Mouse (Mus musculus) testis, adult 2 months (tissue): Measurements from ENCODE around the gene Cds2.

ENCODE experiments used
- CTCF ChIP-seq: fragments of 200-500 bp; IDR thresholded peaks from 2 replicates; pipeline ENCODE4 v1.5.1; 2012; ENCODE audit warnings: low read depth, mild to moderate bottlenecking, inconsistent platforms, low read length, moderate library complexity; ENCODE audit not compliant: control insufficient read depth, insufficient read depth, insufficient replicate concordance
- POLR2A ChIP-seq: fragments of 200-500 bp; IDR thresholded peaks from 2 replicates; pipeline ENCODE4 v1.6.1; 2012; ENCODE audit warnings: low read depth, mild to moderate bottlenecking, inconsistent platforms, low read length, moderate library complexity; ENCODE audit not compliant: control insufficient read depth

DNA sequence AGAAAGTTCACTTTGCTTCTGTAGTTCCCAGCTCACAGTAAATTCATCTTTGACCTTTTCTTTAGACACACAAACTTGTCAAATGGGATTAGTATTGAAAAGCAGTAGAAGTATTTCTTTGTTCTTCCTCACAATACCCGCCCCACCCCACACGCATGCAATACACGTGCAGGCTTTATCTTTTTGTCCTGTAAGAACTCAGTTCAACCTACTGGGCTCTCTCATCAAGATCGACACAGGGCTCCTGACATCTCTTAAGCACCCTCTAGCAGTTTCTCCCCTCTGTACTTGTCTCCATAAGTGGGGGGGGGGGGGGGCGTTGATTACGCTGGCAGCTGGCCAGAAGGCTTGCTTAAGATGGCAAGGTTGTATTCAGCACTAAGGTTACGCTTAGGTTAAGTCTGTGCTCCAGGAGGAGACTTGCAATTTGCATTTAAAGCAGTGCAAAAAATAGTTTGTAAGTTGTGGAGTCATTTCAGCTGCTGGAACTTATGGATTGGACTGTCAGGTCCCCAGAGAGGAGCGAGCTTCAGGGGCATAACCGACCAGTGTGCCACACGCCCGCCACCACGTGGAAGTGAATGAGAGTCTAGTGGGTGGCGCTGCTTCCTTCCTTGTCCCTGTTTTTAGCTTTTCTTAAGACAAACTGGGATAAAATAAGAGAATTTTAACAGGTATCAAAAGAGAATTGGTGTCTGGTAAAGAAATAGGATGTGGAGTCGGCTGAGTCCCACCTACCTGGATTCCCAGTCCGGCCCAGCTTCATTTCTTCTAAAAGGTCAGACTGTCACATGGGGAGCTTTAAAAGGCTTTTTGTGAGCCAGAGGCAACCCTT is 20.5 kb downstream of the Cds2 start:
- TF ChIP-seq CTCF (no peak), POLR2A (no peak)
